Mouse (Mus musculus): ENCODE measurements at regions not wholly inside any gene's neighbourhood (a gene's known extent, or its start where the extent isn't known, plus 50 kb on each side); places are given as distances from the start of the nearest gene placed in this dataset.

DNA sequence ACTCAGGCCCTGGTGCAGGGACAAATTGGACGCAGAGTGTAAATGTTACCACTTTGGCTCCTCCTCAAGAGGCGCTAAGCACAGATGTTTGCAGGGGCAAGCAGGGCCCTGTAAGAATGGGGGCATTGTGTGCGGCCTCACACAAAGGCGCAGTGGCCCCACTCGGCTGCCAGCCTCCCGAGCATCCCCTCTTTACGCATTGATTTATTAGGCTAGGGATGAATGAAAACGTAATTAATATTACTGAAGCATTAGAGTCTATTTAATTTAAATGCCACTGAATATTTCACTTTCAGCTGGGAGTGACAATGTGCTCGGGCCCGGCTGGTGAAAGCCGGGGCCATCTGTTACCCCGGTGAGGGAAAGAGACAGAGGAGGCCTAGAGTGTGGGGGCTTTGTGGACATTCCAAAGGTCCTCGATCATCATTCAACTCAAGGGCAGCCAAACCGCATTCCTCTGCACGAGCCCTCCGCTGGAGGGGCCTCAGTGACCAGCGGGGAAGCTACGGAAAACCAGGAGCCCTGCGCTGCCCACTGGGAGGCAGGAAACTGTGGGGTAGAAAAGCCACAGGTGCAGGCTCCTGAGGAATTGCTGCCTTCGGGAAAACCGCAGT is 56.5 kb upstream of the Pax6 start:
- Histone ChIP-seq H3K36me3 (replicated peaks in 1 of 2; ENCODE audit: control insufficient read depth in 1 of 2, insufficient read depth in 1 of 2, low read length in 1 of 2) (no peaks in the 10 kb centered on the region), H3K27me3 (replicated peaks) (no peaks in the 10 kb centered on the region), H3K27ac (ENCODE audit: insufficient read depth, low read depth) (no peak overlapping the region), H3K9me3 (replicated peaks; ENCODE audit: low read length) (no peaks in the 10 kb centered on the region), H3K9ac (ENCODE audit: insufficient read depth, low read depth) (no peak overlapping the region), H3K79me2 (replicated peaks; ENCODE audit: control insufficient read depth, extremely low read depth, insufficient read depth, poor library complexity, severe bottlenecking) (no peaks in the 10 kb centered on the region), H3K4me3 (replicated peaks in 1 of 3; ENCODE audit: low read depth in 2 of 3, low read length in 2 of 3, poor library complexity in 1 of 3) (no peak overlapping the region), H3K4me1 (ENCODE audit: control insufficient read depth in 1 of 2, insufficient read depth in 2 of 2) (no peaks in the 10 kb centered on the region), H3K4me2 (ENCODE audit: insufficient read depth, low read depth, poor library complexity, severe bottlenecking) (no peak overlapping the region)
- DNase-seq (ENCODE audit: extremely low read depth), result no peak
- in situ Hi-C loops (cut with MboI; ENCODE audit: low pct_ligation_motif_present, low pct_unique_long_range_greater_than_20kb, low sequenced_read_pairs), result loop anchor here (10.0 to 25.0 kb wide), 2 partner anchors 473 to 575 kb away; no protein-coding TSS in a partner anchor
- dilution Hi-C loops (cut with MboI; ENCODE audit: extremely low pct_ligation_motif_present, extremely low pct_unique_long_range_greater_than_20kb, low sequenced_read_pairs), result no loop called here
- TF ChIP-seq USF2 (conservative IDR thresholded peaks at IDR 0.05; ENCODE audit: low read depth, low read length) (no peak), CTCF (conservative IDR thresholded peaks at IDR 0.05 in 1 of 2, IDR thresholded peaks at IDR 0.05 in 1 of 2; ENCODE audit: low read depth in 2 of 2, low read length in 2 of 2) (no peak), MYC (IDR thresholded peaks at IDR 0.05; ENCODE audit: low read depth, low read length) (no peak), USF1 (IDR thresholded peaks at IDR 0.05; ENCODE audit: low read depth, low read length) (no peak), ZNF384 (IDR thresholded peaks at IDR 0.05; ENCODE audit: low read depth, low read length) (no peak), POLR2AphosphoS2 (IDR thresholded peaks at IDR 0.05; ENCODE audit: low read depth, low read length) (no peak), MAX (IDR thresholded peaks at IDR 0.05; ENCODE audit: low read length) (no peak), NRF1 (IDR thresholded peaks at IDR 0.05; ENCODE audit: low read depth, low read length) (no peak), PAX5 (IDR thresholded peaks at IDR 0.05; ENCODE audit: low read length) (no peak), TCF12 (IDR thresholded peaks at IDR 0.05; ENCODE audit: low read depth, low read length) (no peak), E2F4 (IDR thresholded peaks at IDR 0.05; ENCODE audit: insufficient replicate concordance, low read depth, low read length) (no peak), RCOR1 (conservative IDR thresholded peaks at IDR 0.05; ENCODE audit: low read depth, low read length) (no peak), CHD2 (IDR thresholded peaks at IDR 0.05; ENCODE audit: low read length) (no peak)

DNA sequence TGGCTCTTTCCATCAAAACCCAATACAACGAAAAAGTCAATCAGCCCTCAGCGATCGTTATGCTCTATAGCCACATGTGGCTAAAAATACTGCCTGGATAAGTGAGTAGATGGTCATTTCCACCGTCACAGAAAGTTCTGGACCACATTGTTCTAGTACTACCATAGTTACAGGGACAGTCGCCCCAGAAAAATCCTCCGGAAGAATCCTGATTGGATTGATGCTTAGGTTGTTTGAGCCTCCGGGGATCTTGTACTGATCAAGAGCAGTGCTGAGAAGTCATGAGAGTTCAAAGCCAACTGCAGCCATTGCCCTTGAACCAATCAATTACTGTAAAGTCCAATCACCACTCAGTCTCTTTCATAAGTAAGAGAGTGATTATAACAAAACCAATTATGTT is 56.0 kb upstream of the Pax6 start:
- H3K4me2 ChIP-seq (ENCODE audit: insufficient read depth, low read depth, poor library complexity, severe bottlenecking), result no peak overlapping the region
- H3K36me3 ChIP-seq (replicated peaks in 1 of 2; ENCODE audit: control insufficient read depth in 1 of 2, insufficient read depth in 1 of 2, low read length in 1 of 2), result no peaks in the 10 kb centered on the region
- no peaks in the 10 kb centered on the region for H3K79me2 ChIP-seq (replicated peaks; ENCODE audit: control insufficient read depth, extremely low read depth, insufficient read depth, poor library complexity, severe bottlenecking)
- no peak overlapping the region for H3K27ac ChIP-seq (ENCODE audit: insufficient read depth, low read depth)
- H3K9ac ChIP-seq (ENCODE audit: insufficient read depth, low read depth), result no peak overlapping the region
- DNase-seq (ENCODE audit: extremely low read depth), result no peak
- dilution Hi-C loops (cut with MboI; ENCODE audit: extremely low pct_ligation_motif_present, extremely low pct_unique_long_range_greater_than_20kb, low sequenced_read_pairs), result no loop called here
- no peak for TF ChIP-seq IRF4 (IDR thresholded peaks at IDR 0.05; ENCODE audit: low read depth, low read length)
- TF ChIP-seq HCFC1 (IDR thresholded peaks at IDR 0.05; ENCODE audit: low read depth, low read length), result no peak
- TF ChIP-seq USF2 (conservative IDR thresholded peaks at IDR 0.05; ENCODE audit: low read depth, low read length), result no peak
- no peak for TF ChIP-seq SMC3 (IDR thresholded peaks at IDR 0.05; ENCODE audit: low read depth, low read length)
- TF ChIP-seq CHD1 (IDR thresholded peaks at IDR 0.05; ENCODE audit: low read depth, low read length), result no peak
- no peak for TF ChIP-seq JUND (conservative IDR thresholded peaks at IDR 0.05; ENCODE audit: low read depth, low read length)
- no peak for TF ChIP-seq EP300 (IDR thresholded peaks at IDR 0.05; ENCODE audit: low read length)
- TF ChIP-seq NELFE (IDR thresholded peaks at IDR 0.05; ENCODE audit: low read depth, low read length), result no peak
- TF ChIP-seq MEF2A (IDR thresholded peaks at IDR 0.05; ENCODE audit: borderline replicate concordance, low read depth, low read length), result no peak
- no peak for TF ChIP-seq KAT2A (IDR thresholded peaks at IDR 0.05; ENCODE audit: insufficient replicate concordance, low read length)
- TF ChIP-seq RCOR1 (conservative IDR thresholded peaks at IDR 0.05; ENCODE audit: low read depth, low read length), result no peak
- TF ChIP-seq MAZ (IDR thresholded peaks at IDR 0.05; ENCODE audit: low read depth, low read length), result no peak
- TF ChIP-seq ZMIZ1 (IDR thresholded peaks at IDR 0.05; ENCODE audit: low read depth, low read length), result no peak
- no peak for TF ChIP-seq ZC3H11A (IDR thresholded peaks at IDR 0.05; ENCODE audit: low read depth, low read length)
- no peak for TF ChIP-seq TCF12 (IDR thresholded peaks at IDR 0.05; ENCODE audit: low read depth, low read length)
- no peaks in the 10 kb centered on the region for H3K4me1 ChIP-seq (ENCODE audit: control insufficient read depth in 1 of 2, insufficient read depth in 2 of 2)
- in situ Hi-C loops (cut with MboI; ENCODE audit: low pct_ligation_motif_present, low pct_unique_long_range_greater_than_20kb, low sequenced_read_pairs), result loop anchor here (10.0 to 25.0 kb wide), 2 partner anchors 472 to 575 kb away; no protein-coding TSS in a partner anchor
- H3K9me3 ChIP-seq (replicated peaks; ENCODE audit: low read length), result no peaks in the 10 kb centered on the region
- H3K27me3 ChIP-seq (replicated peaks), result no peaks in the 10 kb centered on the region
- H3K4me3 ChIP-seq (replicated peaks in 1 of 3; ENCODE audit: low read depth in 2 of 3, low read length in 2 of 3, poor library complexity in 1 of 3), result no peak overlapping the region
